Mouse (Mus musculus) gastrocnemius, postnatal 4 days (tissue): ENCODE data around the gene Slc18a3. TPM values are rescaled to one million over a fixed set of nuclear protein-coding genes. Genes with fewer than 3 reads are reported as not detected.

ENCODE experiments used
- DNase-seq, 2 experiments: peaks; one replicate each; pipeline ENCODE4 v3.0.0; 2021 to 2022; ENCODE audit warnings: low spot score in 2 of 2, mixed read lengths in 2 of 2
- total RNA-seq, 2 experiments: library from RNA; stranded (reverse); gene quantifications; 2 replicates each; pipeline ENCODE4 v1.2.3; 2021

The Slc18a3 gene
- total RNA-seq, 2 experiments from 2014 or later, result not detected

DNA sequence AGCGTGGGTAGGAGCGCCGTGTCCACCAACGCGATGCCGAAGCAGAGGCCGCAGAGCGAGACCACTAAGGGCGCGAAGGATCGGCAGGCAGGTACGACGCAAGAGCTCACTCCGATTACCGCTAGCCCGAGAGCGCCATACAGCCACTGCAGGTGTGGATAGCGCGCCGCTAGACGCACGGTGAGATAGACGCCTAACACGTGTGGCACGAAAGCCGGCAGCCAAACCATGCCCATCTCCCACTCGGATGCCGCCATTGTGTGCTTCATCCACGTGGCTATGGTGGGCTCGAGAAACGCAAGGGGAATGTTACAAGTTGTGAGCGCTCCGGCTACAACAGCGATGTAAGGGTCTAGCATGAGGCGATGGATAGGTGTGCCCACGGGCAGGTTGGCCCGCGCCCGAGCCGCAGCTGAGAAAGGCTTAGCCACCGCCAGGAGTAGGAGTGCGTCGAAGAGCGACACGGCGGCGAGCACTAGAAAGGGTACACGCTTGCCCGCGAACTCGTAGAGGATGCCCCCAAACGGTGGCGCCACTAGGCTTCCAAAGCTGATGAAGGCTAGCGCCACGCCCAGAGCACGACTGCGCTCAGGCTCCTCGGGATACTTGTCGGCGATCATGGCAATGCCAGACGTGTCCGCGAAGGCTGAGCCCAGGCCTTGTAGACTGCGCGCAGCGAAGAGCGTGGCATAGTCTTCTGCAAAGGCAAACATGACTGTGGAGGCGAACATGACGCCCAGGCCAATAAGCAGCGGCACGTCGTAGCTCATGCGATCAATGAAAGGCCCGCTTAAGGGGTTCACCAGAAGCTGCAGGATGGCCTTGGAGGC is 1.2 kb downstream of the Slc18a3 start:
- DNase-seq, result no peak

DNA sequence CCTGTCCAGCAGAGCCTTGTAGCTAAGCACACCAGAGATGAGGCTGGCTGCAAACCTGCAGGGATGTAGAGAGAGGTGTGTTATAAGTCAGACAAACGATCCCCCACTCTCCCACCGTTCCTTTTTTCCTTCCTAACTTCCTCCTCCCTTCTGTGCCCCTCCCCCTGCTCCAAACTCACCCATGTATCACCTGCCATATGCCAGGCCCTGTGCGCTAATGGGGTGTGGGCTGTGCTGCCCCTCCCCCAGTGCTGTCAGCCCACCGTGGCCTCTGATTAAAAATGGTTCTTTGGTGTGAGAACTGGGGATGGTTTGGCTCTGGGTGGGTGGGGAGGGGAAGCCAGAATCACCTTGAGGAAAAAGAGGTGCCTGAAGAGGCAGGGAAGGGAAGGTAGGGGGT is 12.1 kb downstream of the Slc18a3 start:
- DNase-seq, result no peak

DNA sequence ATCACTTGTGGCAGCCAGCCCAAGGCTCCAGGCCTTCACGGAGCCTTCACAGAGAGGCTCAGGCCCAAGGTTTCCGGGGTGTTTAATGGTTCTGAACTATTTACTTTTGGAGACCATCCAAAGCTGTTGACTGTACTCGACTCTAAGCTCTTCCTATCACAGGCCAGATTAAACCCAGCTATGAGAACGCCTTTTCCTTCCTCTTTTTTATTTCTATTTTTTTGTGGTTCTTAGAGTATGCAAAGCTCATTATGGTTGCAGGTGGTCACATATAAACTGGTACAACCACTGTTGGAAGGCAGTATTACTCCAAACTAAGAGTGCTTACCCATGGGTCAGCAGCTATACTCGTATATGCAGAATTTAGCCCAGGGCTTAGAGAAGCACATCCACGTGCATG is 17.7 kb downstream of the Slc18a3 start:
- DNase-seq, result no peak

DNA sequence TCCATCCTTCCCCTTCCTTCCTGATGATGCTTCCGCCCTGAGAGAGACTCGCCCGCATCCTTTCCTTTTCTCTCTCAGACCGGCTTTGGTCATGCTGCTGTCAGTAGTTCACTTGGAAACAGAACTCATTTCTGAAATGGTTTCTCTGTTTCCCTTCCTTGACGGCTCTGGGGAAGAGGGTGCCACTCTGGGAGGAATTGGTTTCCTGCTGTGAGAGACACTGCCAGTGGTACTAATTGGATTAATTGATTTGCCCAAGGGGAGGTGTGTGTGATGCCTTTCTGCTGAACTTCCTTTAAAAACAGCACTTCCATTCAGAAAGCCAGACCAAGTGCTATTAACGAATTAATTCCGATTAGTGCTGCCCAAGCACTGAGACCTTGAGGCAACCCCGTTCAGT is 21.2 kb downstream of the Slc18a3 start:
- no peak for DNase-seq

DNA sequence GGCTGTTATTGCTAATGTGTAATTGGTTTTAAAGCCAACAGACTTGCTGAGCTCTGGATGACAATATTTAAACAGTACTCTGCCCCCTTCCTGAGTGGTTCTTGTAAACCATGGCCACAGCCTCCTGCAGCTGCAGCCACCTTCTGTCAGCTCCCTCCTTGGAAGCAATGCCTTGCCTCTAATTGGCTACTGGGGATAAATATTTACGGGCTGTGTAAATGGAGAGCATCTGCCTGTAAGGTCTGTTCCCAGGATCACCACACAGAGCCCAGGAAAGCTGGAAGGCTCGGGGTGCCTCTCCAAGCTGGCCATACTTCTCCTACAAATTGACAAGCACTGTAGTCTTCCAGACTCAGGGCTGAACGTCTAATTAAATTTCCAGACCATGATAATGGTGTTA is 24.9 kb downstream of the Slc18a3 start:
- DNase-seq, result no peak

DNA sequence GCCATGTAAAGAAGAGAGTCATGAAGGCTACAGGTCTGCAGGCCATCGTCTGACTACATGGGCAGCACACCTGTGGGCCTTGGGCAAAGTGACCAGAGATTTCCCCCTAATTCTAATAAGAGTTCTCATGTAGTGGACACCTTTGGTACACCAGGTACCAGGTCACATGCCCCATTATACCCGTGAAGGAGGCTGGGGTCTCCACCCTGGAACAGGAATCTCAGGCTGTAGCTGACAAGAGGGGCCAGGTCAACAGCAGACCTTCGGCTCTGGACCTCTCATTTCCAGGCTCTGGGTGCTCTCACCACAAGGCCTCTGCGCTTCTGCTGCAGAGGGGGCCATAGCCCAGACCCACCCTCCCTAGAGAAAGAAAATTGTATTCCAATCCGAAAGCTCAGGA is 25.3 kb downstream of the Slc18a3 start:
- DNase-seq, result no peak

DNA sequence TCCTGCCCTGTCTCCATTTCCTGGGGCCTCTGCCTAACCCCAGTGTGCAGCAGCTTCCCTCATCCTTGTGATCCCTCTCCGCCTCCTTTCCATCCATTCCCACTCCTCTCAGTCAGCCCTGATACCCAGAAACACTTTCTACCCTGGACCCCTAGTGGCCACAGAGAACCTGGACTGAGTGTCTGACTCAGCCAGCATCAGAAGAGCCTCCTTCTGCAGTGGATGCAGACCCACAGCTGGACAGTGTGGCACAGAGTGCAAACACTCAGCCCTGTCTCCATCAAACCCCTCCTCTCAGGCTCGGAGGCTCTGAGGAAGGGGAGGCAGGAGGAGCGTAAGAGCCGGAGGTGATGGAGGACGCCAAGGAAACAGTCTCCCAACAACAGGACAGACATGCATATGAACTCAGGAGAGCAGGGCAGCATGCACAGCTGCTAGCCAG is 27.3 kb downstream of the Slc18a3 start:
- no peak for DNase-seq

DNA sequence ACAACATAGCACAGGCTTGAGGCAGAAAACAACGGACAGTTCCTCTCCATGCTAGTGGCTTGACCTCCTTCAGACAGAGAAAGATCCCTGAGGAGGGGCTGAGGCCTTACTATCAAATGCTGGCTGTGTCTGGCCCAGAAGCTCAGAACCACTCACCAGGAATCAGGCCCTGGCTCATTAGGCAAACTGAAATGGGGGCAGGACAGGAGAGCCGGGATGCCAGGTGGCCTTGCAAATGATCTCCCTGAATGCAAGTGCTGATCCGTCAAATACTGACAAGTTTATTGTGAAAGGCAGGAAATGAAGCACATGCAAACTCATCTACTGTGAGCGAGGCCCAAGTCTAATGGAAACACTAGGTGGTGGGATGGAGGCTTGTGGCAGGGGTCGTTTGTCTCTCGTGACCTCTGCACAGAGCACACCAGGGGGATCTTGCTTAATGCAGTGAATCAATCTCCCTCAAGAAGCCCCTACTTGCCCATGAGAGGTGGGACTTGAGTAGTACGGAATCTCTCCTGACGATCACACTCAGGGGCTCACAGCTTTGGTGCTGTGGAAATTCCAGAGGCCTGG is 35.5 kb downstream of the Slc18a3 start:
- no peak for DNase-seq

DNA sequence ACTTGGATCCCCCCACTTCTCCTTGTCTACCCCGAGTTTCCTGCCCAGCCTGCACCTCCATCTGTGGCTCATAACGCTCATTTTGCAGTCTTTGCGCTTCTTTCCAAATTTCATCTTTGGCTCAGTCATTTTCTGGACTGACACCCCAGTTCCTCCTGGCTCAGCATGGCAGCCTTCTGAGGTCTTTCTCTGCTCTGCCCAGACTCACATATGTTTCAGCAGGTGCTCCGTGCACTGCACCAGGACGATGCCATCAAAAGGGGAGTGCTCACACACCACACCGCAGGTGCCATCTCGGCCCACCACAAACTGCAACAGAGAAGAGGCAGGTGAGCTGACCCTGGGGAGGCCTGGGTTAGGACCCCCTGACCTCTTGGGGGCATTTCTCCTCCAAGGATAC is 40.7 kb downstream of the Slc18a3 start:
- DNase-seq, result no peak

DNA sequence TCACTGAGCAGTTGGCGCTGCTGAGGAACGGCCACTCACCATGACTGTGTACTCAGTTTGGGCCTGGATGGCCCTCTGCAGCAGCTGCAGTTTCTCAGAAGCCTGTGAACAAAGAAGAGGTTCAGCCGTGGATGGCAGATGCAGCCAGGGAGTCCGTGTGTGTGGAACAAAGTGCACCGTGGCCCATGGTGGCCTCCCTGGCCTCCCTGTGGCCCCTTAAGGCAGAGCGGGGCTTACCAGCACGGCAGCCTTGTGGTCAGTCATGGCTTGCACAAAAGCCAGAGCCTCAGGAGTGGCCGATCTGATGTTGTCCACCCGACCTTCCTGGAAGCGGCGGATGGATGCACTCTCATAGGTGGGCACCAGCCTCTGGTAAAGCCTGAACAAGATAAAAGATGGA is 45.9 kb downstream of the Slc18a3 start:
- DNase-seq, result no peak

Other genes with a start within 250 kb of the Slc18a3 start
- 1 to 10 TPM; 4.4 to 6.6 TPM for gene Ogdhl, start 142.8 kb downstream of the Slc18a3 start, total RNA-seq
- not detected for gene 1700024G13Rik, start 76.5 kb downstream of the Slc18a3 start, total RNA-seq
- gene Chat, start 1.1 kb upstream of the Slc18a3 start, total RNA-seq, result not detected
- 10 to 100 TPM in 1 of 2 experiments, 1 to 10 TPM in 1; 10.0 to 13.6 TPM for gene Ercc6, start 48.7 kb upstream of the Slc18a3 start, total RNA-seq
- not detected for gene Prrxl1, start 134.6 kb upstream of the Slc18a3 start, total RNA-seq
- gene 3425401B19Rik, start 220.4 kb upstream of the Slc18a3 start, total RNA-seq, result 100 to 1,000 TPM; 137 to 194 TPM